Mouse (Mus musculus): Measurements from ENCODE around the gene Olfr215. TPM values are rescaled to one million over a fixed set of nuclear protein-coding genes. Genes with fewer than 3 reads are reported as not detected.

Gene Olfr215
- not detected for total RNA-seq (2023)

GRCm38 (mm10) chr6:116584095-116584494 is at the start of gene Olfr215:
Olfr215 (minus strand) TSS chr6:116584195.

DNA sequence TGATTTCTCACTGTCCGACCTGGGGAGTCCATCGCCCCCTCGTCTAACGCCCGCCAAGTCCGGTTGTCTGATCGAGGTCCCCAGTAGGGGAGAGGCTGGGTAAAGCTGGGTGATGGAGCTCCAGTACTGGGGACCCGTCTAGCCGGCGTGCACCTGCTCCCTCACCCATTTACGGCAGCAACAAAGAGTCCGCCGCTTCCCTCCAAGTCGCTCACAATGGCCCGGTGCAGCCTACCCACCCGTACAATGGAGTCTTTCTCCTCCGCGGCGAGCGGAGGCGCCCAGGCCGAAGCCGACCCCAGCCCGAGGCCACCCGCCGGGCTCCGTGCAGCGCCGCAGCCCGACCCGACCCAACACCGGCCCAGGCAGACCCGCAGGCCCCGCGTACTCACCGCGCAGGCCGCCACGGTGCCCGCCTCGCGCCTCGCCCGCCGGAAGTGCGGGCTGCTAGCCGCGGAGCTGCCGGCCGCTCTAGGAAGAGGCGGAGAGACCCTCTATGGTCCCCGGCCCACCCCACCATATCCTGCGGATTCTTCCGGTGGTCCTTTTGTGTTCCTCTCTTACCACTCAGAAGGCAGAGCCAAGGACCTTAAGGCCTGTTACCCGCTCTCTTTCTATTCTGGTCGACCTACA is 44.7 kb upstream of the Olfr215 start, which contains the start of gene Zfp422:
TSS of gene Zfp422 (minus strand) at position 461 of the 633 bp plus-strand sequence.

DNA sequence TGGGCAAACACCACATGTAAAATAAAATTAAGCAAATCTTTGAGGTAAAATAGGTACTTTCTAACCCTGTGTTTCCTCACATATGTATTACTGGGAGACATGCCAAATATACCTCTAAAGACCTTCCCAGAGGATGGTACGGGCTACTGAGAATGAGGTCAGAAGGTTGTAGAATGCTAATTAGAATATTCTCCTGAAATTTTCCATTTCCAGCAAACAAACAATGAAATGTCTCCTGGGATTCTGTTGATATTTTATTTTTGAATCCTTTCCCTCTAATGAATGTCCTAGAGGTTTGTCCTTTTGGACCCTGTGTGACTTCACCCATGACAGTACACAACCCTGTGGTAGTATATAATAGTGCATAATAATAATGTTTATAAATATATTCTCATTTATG is 30.1 kb downstream of the Olfr215 start, which contains the start of gene Olfr214:
TSS of gene Olfr214 (plus strand) at position 301 of the 400 bp plus-strand sequence.

GRCm38 (mm10) chr6:116550841-116551240 is 33.2 kb downstream of the Olfr215 start, which contains the start of gene Gm5580:
Gm5580 (plus strand) TSS chr6:116551141.

GRCm38 (mm10) chr6:116538156-116538555 is 45.8 kb downstream of the Olfr215 start, which contains the start of gene Olfr213:
Olfr213 (plus strand) TSS chr6:116538456.

Other genes with a start within 250 kb of the Olfr215 start
- gene March8, start 246.2 kb downstream of the Olfr215 start, total RNA-seq (2023): 10 to 100 TPM; 20.5 to 22.5 TPM
- 100 to 1,000 TPM; 239 to 243 TPM for gene Alox5, start 123.0 kb downstream of the Olfr215 start, total RNA-seq (2023)
- not detected for gene Olfr211, start 95.1 kb downstream of the Olfr215 start, total RNA-seq (2023)
- under 1 TPM; 0.53 to 0.79 TPM for gene Olfr212, start 77.7 kb downstream of the Olfr215 start, total RNA-seq (2023)
- gene Olfr213, start 45.7 kb downstream of the Olfr215 start, total RNA-seq (2023): not detected
- 1 to 10 TPM; 2.0 to 2.6 TPM for gene Gm5580, start 33.1 kb downstream of the Olfr215 start, total RNA-seq (2023)
- gene Olfr214, start 30.0 kb downstream of the Olfr215 start, total RNA-seq (2023): not detected
- 10 to 100 TPM; 12.6 to 13.6 TPM for gene Zfp422, start 44.8 kb upstream of the Olfr215 start, total RNA-seq (2023)
- gene Depp1, start 66.4 kb upstream of the Olfr215 start, total RNA-seq (2023): not detected
- 100 to 1,000 TPM in 1 of 2 experiments, 10 to 100 TPM in 1; 97.6 to 122 TPM for gene Rassf4, start 89.8 kb upstream of the Olfr215 start, total RNA-seq (2023)
- under 1 TPM; 0.24 to 0.26 TPM for gene Tmem72, start 132.7 kb upstream of the Olfr215 start, total RNA-seq (2023)